Mouse (Mus musculus): Measurements from ENCODE around the gene Akap13.
"Not testable (repeated sequence)": the region's sequence is repeated elsewhere in the genome, so short reads cannot be mapped to it uniquely, and the experiment has no call there.

The Akap13 gene

GRCm38 (mm10) chr7:75755861-75756449 is 300.6 kb downstream of the Akap13 start:
- no peak for DNase-seq (ENCODE audit: low read depth, low spot score)

GRCm38 (mm10) chr7:75759992-75760514 is 304.7 kb downstream of the Akap13 start:
- no peak for DNase-seq (ENCODE audit: low read depth, low spot score)

GRCm38 (mm10) chr7:75760661-75761319 is 305.5 kb downstream of the Akap13 start:
- not testable (repeated sequence) for DNase-seq (ENCODE audit: low read depth, low spot score)

GRCm38 (mm10) chr7:75762225-75762624 is 306.9 kb downstream of the Akap13 start:
- DNase-seq (ENCODE audit: low read depth, low spot score) = not testable (repeated sequence)

GRCm38 (mm10) chr7:75767080-75767769 is 311.9 kb downstream of the Akap13 start:
- DNase-seq (ENCODE audit: low read depth, low spot score) = not testable (repeated sequence)

GRCm38 (mm10) chr7:75768169-75768568 is 312.8 kb downstream of the Akap13 start:
- DNase-seq (ENCODE audit: low read depth, low spot score) = no peak

- DNase-seq (ENCODE audit: low read depth, low spot score) = no peak
Observed at GRCm38 (mm10) chr7:75769909-75770308, 314.6 kb downstream of the Akap13 start.

GRCm38 (mm10) chr7:75774095-75775078 is 319.1 kb downstream of the Akap13 start:
- peak; percentile 52 for DNase-seq (ENCODE audit: low read depth, low spot score)

- no peak for DNase-seq (ENCODE audit: low read depth, low spot score)
Observed at GRCm38 (mm10) chr7:75778053-75778452, 322.7 kb downstream of the Akap13 start.

GRCm38 (mm10) chr7:75780812-75781211 is 325.5 kb downstream of the Akap13 start:
- peak; percentile 56 for DNase-seq (ENCODE audit: low read depth, low spot score)

- peak; percentile 21 for DNase-seq (ENCODE audit: low read depth, low spot score)
Observed at GRCm38 (mm10) chr7:75781298-75781947, 326.1 kb downstream of the Akap13 start.

- peak; percentile 94 for DNase-seq (ENCODE audit: low read depth, low spot score)
Observed at GRCm38 (mm10) chr7:75781948-75782722, 326.8 kb downstream of the Akap13 start.

GRCm38 (mm10) chr7:75782723-75783011 is 327.3 kb downstream of the Akap13 start:
- DNase-seq (ENCODE audit: low read depth, low spot score) = no peak

GRCm38 (mm10) chr7:75785388-75786328 is 330.3 kb downstream of the Akap13 start:
- DNase-seq (ENCODE audit: low read depth, low spot score) = peak; percentile 21

GRCm38 (mm10) chr7:75786812-75787211 is 331.5 kb downstream of the Akap13 start:
- no peak for DNase-seq (ENCODE audit: low read depth, low spot score)

GRCm38 (mm10) chr7:75787371-75787770 is 332.0 kb downstream of the Akap13 start:
- DNase-seq (ENCODE audit: low read depth, low spot score) = peak; percentile 51

- peak; percentile 34 for DNase-seq (ENCODE audit: low read depth, low spot score)
Observed at GRCm38 (mm10) chr7:75788069-75788800, 332.9 kb downstream of the Akap13 start.

- not testable (repeated sequence) for DNase-seq (ENCODE audit: low read depth, low spot score)
Observed at GRCm38 (mm10) chr7:75788801-75789135, 333.4 kb downstream of the Akap13 start.

Measured in CD4-positive helper T cell, adult 2 months (primary cell).